Mouse (Mus musculus): ENCODE measurements around the gene Litaf. TPM values are rescaled to one million over a fixed set of nuclear protein-coding genes. Genes with fewer than 3 reads are reported as not detected.

The Litaf gene
- total RNA-seq (2014; rRNA removed) (19.0 and 22.4 TPM in 2 replicates), polyA plus RNA-seq (2015; fragmentation: Nextera tagmentation; extraction: Ambion mirVana) (20.5 and 20.7 TPM in 2 replicates)

DNA sequence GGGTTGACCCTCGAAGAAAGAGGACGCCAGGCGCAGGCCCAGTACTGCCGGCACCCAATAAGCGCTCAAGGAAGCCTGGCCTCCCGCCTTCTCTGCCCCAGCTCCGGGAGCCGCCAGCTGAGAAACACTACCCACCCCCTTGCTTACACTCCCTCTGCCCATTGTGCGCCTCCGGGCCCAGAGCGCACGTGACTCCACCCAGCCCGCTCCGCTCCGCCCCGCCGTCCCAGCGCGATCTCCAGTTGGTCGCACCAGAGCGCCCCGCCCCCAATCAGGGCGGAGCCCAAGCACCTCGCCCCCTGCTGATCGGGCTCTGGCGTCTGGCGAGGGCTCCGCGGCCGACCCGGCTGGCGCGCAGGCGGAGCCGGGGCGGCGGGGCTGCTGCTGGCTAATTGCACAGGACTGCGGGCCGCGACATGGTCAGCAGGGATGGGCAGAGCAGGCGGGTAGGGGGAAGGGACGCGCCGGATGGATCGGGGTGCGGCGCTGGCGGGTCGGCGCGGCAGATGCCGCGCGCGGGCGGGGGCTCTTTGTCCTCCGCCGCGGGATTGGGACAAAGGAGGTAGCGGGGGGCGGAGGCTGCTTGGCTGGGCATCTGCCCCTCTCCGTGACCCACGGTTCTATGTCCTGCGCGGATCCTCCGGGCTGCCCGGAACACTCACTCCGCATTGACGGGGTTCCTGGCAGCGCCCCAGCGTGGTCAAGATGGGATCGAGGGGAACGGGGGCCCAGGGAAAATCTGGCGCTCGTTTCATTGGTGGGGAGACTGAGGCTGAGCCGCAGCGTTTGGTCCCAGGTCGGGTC, at the start of gene Litaf:
Gene Litaf (minus strand): TSS at position 129 of the 804 bp plus-strand sequence.
- H3K4me3 ChIP-seq (ENCODE audit: low read depth, low read length), result peak within 1 kb of the TSS; percentile 84
- peak; percentile 99 for DNase-seq (ENCODE audit: low spot score)
- H3K27ac ChIP-seq (ENCODE audit: low read depth, low read length), result peak within 1 kb of the TSS; percentile 91
- no peaks in the 10 kb centered on the region for H3K36me3 ChIP-seq (ENCODE audit: insufficient read depth, low read length)
- peak; percentile 53 for TF ChIP-seq CTCF (IDR thresholded peaks at IDR 0.05)
- ATAC-seq (ENCODE audit: low FRiP score), result peak; percentile 98
- H3K4me2 ChIP-seq (ENCODE audit: low read depth, low read length, poor library complexity, severe bottlenecking), result peak within 1 kb of the TSS; percentile 82
- peaks cover 24% of the 10 kb centered on the region for H3K4me1 ChIP-seq (ENCODE audit: insufficient read depth, low read length)
- WGBS, result under 1% methylated on average over 63 of the region's 78 CpGs
- H3K9ac ChIP-seq (replicated peaks; ENCODE audit: low read length, poor library complexity, severe bottlenecking), result peak within 1 kb of the TSS; percentile 93
- no peaks in the 10 kb centered on the region for H3K9me3 ChIP-seq (ENCODE audit: low read length)
- no peaks in the 10 kb centered on the region for H3K27me3 ChIP-seq (ENCODE audit: insufficient read depth, low read length)

DNA sequence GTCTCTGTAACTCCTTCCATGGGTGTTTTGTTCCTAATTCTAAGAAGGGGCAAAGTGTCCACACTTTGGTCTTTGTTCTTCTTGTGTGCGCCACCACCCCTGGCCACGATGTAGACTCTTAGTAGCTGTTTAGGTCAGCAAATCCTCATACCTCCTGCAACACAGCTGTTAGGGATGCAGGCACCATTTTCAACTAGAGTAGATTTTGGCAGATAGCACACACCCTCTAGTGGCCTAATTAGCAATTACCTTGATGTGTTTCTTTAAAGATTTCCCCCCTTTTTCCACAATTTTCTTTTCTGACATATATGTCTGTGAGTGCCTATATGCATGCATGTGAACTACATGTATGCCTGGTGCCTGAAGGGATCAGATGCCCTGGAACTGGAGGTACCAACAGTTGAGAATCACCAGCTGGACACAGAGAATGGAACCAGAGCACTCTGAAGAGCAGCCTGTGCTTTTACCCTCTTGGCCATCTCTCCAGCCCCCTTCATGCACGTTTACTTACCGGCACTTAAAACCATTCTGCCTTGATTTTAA, 43.3 kb upstream of the Litaf start:
- Histone ChIP-seq H3K27ac (ENCODE audit: low read depth, low read length) (no peak overlapping the region), H3K9ac (replicated peaks; ENCODE audit: low read length, poor library complexity, severe bottlenecking) (no peak overlapping the region), H3K4me3 (ENCODE audit: low read depth, low read length) (no peak overlapping the region), H3K4me2 (ENCODE audit: low read depth, low read length, poor library complexity, severe bottlenecking) (no peak overlapping the region), H3K4me1 (ENCODE audit: insufficient read depth, low read length) (no peaks in the 10 kb centered on the region), H3K36me3 (ENCODE audit: insufficient read depth, low read length) (no peaks in the 10 kb centered on the region), H3K27me3 (ENCODE audit: insufficient read depth, low read length) (no peaks in the 10 kb centered on the region), H3K9me3 (ENCODE audit: low read length) (no peaks in the 10 kb centered on the region)
- peak; percentile 79 for TF ChIP-seq CTCF (IDR thresholded peaks at IDR 0.05)
- WGBS, result 68% methylated on average over 4 of the region's 4 CpGs
- ATAC-seq (ENCODE audit: low FRiP score) (no peak), DNase-seq (ENCODE audit: low spot score) (peak; percentile 62)

DNA sequence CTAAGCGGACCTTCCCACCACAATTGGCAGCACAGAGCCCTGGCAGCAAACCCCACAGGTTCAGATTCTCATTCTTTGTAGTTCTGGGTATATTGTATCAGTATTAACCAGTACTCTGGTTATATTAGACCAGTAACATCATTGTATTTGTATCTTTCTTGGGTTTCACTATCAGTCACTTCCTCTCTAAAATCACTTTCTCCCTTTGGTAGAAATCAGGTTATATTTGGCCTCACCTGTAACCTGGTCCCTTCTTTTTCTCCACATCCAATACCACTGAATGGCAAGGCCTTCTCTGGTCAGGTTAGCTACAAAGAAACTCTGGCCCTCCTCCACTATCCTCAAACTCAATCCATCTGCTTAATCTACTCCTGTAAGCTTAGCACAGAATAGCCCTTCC, 38.9 kb upstream of the Litaf start:
- Histone ChIP-seq H3K27ac (ENCODE audit: low read depth, low read length) (no peak overlapping the region), H3K4me2 (ENCODE audit: low read depth, low read length, poor library complexity, severe bottlenecking) (no peak overlapping the region), H3K4me3 (ENCODE audit: low read depth, low read length) (no peak overlapping the region), H3K36me3 (ENCODE audit: insufficient read depth, low read length) (peaks cover 9% of the 10 kb centered on the region; the same call in 1 of the 2 replicates), H3K9ac (replicated peaks; ENCODE audit: low read length, poor library complexity, severe bottlenecking) (no peak overlapping the region), H3K9me3 (ENCODE audit: low read length) (no peaks in the 10 kb centered on the region), H3K4me1 (ENCODE audit: insufficient read depth, low read length) (no peaks in the 10 kb centered on the region), H3K27me3 (ENCODE audit: insufficient read depth, low read length) (no peaks in the 10 kb centered on the region)
- no peak for DNase-seq (ENCODE audit: low spot score)
- ATAC-seq (ENCODE audit: low FRiP score), result no peak
- 95% methylated on average over 1 of the region's 1 CpGs for WGBS
- TF ChIP-seq CTCF (IDR thresholded peaks at IDR 0.05), result no peak

DNA sequence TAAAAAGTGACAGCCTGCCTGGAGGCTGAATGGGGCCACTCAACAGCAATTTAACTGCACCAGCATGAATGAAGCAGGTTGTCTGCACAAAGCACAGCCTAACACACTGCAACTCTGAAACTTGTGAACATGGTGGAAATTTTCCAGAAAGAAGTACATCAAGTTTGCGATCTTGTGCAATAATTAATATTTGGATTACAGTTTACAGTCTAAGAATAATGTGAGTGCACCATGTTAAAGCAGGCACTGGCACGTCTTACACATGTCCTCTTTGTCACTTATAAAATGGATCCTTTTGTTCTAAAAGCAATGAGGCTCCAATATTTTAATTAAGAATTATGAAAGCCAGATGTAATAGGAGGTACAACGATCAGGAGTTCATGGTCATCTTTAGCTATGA, 31.3 kb upstream of the Litaf start:
- no peaks in the 10 kb centered on the region for H3K9me3 ChIP-seq (ENCODE audit: low read length)
- peaks cover 11% of the 10 kb centered on the region for H3K36me3 ChIP-seq (ENCODE audit: insufficient read depth, low read length)
- H3K27ac ChIP-seq (ENCODE audit: low read depth, low read length), result no peak overlapping the region
- no peak overlapping the region for H3K4me3 ChIP-seq (ENCODE audit: low read depth, low read length)
- 87% methylated on average over 3 of the region's 3 CpGs for WGBS
- H3K9ac ChIP-seq (replicated peaks; ENCODE audit: low read length, poor library complexity, severe bottlenecking), result no peak overlapping the region
- no peak for DNase-seq (ENCODE audit: low spot score)
- ATAC-seq (ENCODE audit: low FRiP score), result no peak
- no peaks in the 10 kb centered on the region for H3K4me1 ChIP-seq (ENCODE audit: insufficient read depth, low read length)
- TF ChIP-seq CTCF (IDR thresholded peaks at IDR 0.05), result no peak
- H3K27me3 ChIP-seq (ENCODE audit: insufficient read depth, low read length), result no peaks in the 10 kb centered on the region
- H3K4me2 ChIP-seq (ENCODE audit: low read depth, low read length, poor library complexity, severe bottlenecking), result no peak overlapping the region

DNA sequence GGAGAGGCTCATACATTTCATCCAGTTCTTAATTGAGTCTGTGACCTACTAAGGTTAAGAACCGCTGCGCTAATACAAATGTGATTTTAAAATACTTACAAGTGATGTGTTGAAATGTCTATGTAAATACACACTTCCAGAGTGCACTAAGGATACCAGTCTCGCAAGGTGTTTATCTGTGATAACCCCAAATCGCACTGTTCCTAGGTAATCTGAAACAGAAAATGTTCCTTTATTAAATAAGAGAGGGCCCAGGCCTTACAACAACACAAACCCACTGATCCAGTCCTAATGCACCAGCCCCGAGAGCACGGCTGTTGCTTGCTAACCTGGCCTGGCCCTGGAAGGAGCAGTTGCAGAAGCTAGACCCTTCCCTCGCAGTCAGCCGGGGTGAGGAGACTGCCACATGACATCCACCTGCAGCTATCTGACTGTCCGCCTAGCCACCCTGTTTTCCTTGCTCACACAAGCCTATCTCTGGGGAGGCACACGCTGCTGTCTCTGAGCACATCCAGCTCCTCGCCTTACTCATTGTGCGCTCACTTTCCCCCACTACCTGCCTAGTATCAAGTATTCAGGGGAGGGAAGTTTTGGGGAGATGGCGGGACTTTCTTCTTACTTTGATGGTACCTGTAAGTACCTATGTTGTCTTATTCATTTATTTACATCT, 27.9 kb upstream of the Litaf start:
- Histone ChIP-seq H3K4me3 (ENCODE audit: low read depth, low read length) (no peak overlapping the region), H3K27ac (ENCODE audit: low read depth, low read length) (no peak overlapping the region), H3K9me3 (ENCODE audit: low read length) (no peaks in the 10 kb centered on the region), H3K4me2 (ENCODE audit: low read depth, low read length, poor library complexity, severe bottlenecking) (no peak overlapping the region), H3K4me1 (ENCODE audit: insufficient read depth, low read length) (no peaks in the 10 kb centered on the region), H3K9ac (replicated peaks; ENCODE audit: low read length, poor library complexity, severe bottlenecking) (no peak overlapping the region), H3K36me3 (ENCODE audit: insufficient read depth, low read length) (peaks cover 19% of the 10 kb centered on the region), H3K27me3 (ENCODE audit: insufficient read depth, low read length) (no peaks in the 10 kb centered on the region)
- TF ChIP-seq CTCF (IDR thresholded peaks at IDR 0.05), result no peak
- DNase-seq (ENCODE audit: low spot score), result no peak
- 93% methylated on average over 13 of the region's 13 CpGs for WGBS
- no peak for ATAC-seq (ENCODE audit: low FRiP score)

DNA sequence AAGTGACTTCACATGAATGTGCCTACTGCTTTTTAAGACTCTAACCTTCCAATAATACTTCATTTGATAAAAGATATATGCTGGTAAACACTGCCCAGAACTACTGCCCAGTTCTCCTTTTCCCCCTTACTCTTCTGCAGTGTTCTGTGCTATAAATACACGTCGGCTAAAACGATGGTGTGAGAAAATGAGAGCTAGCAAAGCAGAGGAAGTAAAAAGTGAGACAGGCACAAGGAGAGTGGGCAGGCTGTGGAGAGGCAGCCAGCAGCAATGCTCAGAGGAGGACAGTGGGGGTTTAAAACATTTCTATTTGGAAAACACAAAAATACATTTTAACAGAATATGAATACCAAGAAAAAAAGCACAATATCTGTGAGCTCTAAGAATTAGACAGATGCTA, 26.6 kb upstream of the Litaf start:
- H3K9ac ChIP-seq (replicated peaks; ENCODE audit: low read length, poor library complexity, severe bottlenecking), result no peak overlapping the region
- H3K36me3 ChIP-seq (ENCODE audit: insufficient read depth, low read length), result peaks cover 29% of the 10 kb centered on the region
- no peaks in the 10 kb centered on the region for H3K9me3 ChIP-seq (ENCODE audit: low read length)
- H3K27me3 ChIP-seq (ENCODE audit: insufficient read depth, low read length), result no peaks in the 10 kb centered on the region
- H3K27ac ChIP-seq (ENCODE audit: low read depth, low read length), result no peak overlapping the region
- ATAC-seq (ENCODE audit: low FRiP score) (no peak), DNase-seq (ENCODE audit: low spot score) (no peak)
- no peaks in the 10 kb centered on the region for H3K4me1 ChIP-seq (ENCODE audit: insufficient read depth, low read length)
- H3K4me3 ChIP-seq (ENCODE audit: low read depth, low read length), result no peak overlapping the region
- 84% methylated on average over 3 of the region's 3 CpGs for WGBS
- no peak overlapping the region for H3K4me2 ChIP-seq (ENCODE audit: low read depth, low read length, poor library complexity, severe bottlenecking)
- TF ChIP-seq CTCF (IDR thresholded peaks at IDR 0.05), result no peak
